Mouse (Mus musculus): ENCODE data around the gene Evl.
"Not testable (repeated sequence)": the region's sequence is repeated elsewhere in the genome, so short reads cannot be mapped to it uniquely, and the experiment has no call there.

The Evl gene

DNA sequence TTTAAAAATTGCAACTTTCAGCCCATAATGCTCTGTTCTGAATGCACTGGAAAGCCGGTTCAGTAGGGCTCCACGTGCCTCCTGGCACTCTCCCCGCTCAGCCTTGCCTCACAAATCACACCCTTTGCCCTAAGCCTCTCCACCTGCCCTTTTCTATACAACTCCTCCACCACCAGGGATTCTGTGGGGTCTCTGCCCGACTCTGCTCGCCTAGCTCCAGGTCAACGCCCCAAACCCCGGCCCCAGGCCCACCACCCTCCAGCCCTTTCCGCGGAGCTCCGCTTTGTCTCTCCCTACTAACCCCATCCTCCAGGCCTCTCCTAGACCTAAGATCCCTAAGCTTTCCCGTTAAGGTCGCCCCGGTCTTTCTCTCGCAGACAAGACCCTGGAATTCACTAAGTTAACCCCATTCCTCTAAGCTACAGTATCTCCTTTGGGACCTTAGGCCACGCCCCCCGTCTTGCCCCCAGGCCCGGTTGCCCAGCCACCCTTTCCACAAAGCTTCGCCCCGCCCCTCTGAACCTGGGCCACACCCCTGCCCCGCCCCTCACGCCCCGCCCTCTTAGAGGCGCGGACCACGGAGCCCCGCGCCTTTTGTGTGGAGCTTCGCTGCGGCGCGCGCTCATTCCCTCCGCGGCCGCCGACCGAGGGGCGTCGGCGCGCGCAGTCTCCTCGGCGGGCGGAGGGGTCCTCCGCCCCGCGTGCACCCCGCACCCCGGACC lies at the start of gene Evl:
Gene Evl (plus strand): TSS at position 601 of the 722 bp plus-strand sequence.
- in situ Hi-C loops (cut with MboI, MseI), result no loop called here

DNA sequence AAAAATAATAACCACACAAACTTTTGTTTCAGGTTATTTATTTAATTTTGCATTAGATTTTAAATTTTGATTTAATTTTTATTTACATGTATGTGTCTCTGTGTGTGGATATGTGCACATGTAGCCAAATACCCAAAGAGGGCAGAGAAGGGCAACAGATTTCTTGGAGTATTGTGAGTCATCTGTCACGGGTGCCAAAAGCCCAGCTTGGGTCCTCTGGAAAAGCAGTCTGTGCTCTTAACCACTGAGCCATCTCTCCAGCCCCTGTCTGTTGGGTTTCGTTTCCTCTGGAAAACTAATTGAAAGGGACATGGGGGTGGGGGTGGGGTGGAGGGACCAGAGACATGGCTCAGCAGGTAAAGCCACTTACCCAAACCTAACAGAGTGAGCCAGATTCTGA lies 48.7 kb upstream of the Evl start:
- in situ Hi-C loops (cut with MboI, MseI), result no loop called here

DNA sequence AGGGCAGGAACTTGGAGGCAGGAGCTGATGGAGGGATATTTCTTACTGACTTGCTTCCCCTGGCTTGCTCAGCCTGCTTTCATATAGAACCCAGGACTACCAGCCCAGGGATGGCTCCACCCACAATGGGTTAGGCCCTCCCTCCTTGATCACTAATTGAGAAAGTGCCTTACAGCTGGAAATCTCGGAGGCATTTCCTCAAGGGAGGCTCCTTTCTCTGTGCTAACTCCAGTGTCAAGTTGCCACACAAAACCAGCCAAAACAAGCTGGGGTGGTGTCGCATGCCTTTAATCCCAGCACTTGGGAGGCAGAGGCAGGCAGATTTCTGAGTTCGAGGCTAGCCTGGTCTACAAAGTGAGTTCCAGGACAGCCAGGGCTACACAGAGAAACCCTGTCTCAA lies 47.5 kb upstream of the Evl start:
- in situ Hi-C loops (cut with MboI, MseI), result not testable (repeated sequence)

DNA sequence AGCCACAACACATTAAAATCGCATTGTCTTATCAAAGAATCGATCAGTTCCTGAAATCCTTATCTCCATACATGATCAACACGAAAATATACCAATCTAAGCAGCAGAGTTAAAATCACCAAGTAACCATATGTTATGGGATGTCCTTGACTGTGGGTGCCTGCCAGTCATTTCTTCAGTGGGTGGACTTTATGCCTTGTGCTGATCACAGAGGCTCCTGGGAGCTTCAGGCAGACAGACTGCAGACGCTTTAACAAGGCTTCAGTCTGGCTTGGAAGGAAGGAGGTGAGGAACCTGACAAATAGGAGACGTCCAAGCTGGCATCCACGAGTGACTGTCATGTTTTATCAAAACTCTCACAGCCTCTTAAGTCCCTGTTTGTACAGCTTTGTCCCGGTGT lies 43.9 kb upstream of the Evl start:
- in situ Hi-C loops (cut with MboI, MseI), result no loop called here

DNA sequence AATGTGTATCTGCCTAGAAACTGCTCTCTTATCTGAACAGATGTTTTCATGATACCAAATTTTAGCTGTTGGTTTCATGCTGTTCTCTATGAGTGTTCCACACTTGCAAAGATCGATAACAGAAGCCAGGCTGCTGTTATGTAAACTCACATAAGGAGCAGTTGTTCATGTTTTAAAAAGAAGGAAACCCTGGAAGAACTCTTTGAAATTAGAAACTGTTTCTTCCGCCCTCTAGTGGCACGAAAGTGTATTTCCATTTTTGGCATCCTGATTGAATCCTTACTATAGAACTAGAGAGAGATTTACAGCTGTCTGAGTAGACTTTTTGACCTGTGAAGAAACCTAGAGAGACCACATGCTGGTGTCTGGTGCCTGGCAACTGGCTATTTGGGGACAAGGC lies 43.5 kb upstream of the Evl start:
- in situ Hi-C loops (cut with MboI, MseI), result no loop called here

DNA sequence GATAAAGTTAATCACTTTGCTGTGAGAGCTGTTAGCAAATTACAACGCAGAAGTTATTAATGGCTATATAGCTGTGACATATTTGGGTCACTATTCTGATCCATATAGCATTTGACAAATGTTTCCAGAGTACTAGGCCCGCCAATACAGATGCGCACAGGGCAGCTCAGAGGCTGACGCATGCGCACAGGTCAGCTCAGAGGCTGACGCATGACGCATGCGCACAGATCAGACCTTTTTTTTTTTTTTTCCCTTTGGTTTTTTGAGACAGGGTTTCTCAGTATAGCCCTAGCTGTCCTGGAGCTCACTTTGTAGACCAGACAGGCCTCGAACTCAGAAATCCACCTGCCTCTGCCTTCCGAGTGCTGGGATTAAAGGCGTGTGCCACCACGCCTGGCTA lies 39.1 kb upstream of the Evl start:
- in situ Hi-C loops (cut with MboI, MseI), result no loop called here

DNA sequence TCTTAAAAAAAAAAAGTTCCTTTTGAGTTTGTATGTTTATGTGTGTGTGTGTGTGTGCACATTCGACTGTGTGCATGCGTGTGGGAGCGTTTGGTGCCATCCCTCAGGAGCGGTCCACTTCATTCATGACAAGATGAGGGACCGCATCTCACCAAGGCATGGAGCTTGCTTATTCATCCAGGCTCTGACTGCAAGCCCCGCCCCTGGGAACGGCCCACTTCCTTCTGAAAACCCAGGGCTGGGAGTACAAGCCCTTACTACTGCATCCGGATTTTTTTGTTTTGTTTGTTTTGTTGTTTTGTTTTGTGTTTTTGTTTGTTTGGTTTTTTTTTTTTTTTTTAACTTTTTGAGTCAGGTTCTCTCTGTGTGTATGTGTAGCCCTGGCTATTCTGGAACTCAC lies 35.1 kb upstream of the Evl start:
- in situ Hi-C loops (cut with MboI, MseI), result no loop called here

DNA sequence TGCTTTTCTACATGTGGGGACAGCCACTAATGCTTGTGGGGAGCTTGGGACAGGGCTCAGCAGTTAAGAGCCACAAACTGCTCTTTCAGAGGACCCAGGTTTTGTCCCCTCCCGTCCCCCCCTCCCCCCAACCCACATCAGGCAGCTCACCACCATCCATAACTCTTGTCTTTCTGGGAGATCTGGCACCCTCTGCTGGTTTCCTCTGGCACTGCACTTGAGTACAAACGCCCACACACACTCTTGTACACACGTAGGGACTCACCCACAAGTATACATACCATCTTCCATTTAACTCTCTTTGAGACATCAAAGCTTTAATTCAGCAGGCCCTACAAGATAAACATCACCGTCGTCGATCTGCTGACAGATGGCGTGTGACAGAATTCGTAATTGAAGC lies 25.3 kb upstream of the Evl start:
- in situ Hi-C loops (cut with MboI, MseI), result no loop called here

DNA sequence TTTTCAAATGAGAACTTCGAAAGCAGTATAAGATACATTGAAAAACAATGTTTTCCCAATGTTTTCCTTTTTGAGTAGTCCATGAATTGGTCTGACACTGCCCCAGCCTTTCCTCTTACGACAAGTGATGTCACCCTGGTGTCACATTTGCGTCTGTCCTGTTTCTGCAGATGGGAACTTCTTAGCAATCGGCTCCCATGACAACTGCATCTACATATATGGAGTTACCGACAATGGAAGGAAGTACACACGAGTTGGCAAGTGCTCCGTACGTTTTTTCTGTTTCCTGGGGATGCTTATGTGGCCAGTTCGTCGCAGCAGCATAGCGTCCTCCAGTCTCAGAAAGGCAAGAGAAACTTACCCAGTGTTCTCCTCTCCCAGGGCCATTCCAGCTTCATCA lies 20.0 kb upstream of the Evl start:
- in situ Hi-C loops (cut with MboI, MseI), result no loop called here

DNA sequence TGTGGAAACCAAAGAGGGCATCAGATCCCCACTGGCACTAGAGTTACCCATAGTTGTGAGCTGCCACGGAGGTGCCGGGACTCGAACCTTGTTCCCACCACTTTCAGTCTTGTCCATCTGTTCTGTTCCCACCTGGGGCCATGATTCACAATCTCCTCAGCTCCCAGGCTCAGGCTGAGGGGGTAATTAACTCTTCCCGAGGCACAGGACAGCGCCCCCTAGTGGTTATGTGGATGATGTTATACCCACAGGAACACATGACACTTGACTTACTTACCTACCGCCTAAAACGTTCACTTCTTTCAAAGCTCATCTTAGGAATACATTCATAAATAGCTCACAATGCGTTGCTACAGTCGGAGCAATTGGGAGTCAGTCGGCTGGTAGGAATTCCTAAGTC lies 18.1 kb upstream of the Evl start:
- in situ Hi-C loops (cut with MboI, MseI), result no loop called here

DNA sequence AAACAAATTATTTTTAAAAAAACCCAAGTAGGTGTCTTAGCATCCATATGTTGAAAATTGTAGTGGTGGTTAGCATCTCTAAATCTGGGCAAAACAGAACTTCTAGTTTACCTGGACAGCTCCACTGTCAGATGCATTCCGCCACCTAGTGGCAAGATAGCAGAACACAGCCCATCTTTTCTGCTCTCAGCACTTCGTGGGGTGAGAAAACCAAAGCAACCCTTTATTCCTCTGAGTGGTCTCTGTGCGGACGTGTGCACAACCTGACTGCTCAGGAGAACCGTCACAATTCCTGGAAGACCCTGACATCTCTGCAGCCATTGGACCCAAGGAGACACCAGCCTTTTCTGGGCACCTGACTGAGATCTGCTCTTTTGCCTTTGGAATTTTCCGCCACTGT lies 13.4 kb upstream of the Evl start:
- in situ Hi-C loops (cut with MboI, MseI), result no loop called here

DNA sequence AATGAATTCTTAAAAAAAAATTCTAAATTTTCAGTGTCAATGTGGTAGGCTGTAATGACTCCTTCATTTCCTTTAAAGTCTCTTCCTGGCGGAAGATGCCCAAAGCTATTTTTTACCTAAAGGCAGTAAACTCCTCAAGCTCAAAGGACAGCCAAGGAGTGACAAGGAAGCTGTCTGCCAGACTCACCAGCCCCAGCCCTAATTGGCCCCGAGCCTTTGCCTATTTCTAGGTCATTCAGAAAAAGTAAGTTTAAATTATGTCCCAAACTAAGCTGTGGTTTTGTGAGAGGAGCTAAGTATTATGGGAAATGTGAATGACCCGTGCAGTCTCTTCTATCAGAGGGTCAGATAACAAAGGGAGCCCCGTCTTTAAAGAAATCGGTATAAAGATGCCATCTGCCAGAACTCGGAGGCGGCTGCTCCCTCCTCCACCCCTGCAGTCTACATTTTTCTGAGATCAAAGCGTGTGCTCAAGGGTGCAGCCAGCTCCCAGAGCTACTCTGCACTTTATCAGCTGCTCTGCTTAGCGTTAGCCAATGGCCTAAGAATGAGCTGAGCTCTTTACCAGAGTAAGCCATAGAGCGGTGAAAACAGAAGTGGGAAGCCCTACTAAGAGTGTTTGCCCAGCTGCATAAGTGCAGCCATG lies 7.9 kb upstream of the Evl start:
- in situ Hi-C loops (cut with MboI, MseI), result no loop called here

DNA sequence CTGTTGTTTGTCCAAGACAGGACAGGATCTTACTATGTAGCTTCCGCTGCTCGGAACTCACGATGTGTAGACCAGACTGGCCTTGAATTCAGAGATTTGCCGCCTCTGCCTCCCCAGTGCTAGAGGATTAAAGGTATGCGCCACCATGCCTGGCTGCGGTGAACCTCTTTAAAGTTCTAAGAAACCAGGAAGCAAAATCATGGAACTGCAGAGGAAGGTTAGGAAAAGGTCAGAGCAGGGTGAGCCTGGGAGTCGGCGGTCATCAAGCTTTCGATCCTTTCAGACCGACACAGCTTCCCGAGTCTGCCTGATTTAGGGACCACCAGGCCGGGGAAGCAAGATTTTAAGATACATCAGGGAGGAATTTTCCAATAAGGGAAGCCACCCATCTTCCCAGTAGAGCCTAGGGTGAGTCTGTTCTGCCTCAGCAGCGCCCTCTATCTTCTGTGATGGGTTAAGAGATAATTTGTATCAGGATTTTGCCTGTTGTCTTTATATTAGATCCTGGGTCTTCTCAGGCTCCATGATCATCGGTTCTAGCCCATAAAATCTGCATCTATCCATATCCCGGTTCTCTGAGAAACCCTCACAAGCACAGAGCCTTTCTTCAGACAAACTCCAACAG lies 7.2 kb upstream of the Evl start:
- in situ Hi-C loops (cut with MboI, MseI), result no loop called here

DNA sequence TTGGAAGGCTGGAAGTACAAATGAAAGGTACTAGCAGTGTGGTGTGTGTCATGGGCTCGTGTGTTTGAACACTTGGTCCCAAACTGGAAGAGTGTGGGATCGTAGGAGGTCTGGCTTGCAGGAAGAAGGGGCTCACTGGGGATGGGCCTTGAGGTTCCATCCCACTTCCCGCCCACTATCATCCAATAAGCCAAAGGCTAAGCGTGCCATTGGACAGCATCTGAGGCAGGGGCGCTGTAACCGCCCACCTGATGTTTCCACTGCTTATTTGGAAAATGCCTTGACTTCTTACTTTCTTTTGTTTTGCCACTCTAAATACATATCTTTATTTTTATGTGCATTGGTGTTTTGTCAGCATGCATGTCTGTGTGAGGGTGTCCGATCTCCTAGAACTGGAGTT lies 2.8 kb upstream of the Evl start:
- in situ Hi-C loops (cut with MboI, MseI), result no loop called here

DNA sequence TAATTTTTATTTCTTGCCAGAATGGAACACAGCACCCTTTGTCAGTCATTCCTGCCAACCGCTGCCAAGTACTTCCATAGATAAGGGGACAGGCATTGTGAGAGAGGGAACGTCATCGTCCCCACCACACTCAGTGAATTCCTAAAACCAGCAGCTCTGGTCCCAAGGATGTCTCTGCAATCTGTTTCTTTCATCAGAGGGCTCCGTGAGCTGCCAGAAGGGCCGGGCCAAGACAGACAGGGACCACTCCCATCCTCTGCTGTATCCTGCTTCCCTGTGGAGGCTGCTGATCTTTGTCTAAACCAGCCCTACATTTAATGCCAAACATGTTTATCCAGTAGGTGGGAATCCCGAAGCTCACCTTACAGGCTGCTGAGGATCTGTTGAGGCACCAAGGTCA lies 1.4 kb upstream of the Evl start:
- in situ Hi-C loops (cut with MboI, MseI), result no loop called here

DNA sequence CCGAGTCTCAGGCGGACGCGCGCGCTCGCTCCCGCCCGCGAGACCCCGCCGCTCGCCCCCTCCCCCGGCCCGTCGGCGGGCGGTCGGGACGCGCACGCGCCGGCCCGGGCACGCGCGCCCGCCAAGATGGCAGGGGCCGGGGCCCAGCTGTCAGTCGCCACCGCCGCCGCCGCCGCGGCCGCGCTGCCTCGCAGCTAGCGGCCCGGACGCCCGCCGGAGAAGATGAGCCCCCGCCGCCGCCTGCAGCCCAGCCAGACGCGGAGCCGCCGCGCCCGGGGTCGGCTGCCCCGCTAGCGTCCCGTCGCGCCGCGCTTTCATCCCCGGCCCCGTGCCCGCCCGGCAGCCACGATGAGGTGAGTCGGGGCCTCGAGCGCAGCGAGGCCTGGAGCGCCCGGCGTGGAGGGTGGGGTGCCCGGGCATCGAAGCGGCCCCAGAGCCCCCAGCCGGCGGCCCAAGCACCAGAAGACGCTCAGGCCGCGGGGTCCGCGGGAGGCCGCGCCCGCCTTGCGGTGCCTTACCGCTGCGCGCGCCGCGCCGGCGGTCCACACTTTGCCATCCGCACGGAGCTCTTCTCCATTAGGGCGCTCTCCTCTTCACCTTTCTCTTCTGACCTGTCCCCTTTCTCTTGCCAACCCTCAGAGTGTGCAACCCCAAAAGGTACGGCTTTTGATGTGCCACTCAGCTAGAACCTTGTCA lies 489 bp downstream of the Evl start:
- in situ Hi-C loops (cut with MboI, MseI), result no loop called here

DNA sequence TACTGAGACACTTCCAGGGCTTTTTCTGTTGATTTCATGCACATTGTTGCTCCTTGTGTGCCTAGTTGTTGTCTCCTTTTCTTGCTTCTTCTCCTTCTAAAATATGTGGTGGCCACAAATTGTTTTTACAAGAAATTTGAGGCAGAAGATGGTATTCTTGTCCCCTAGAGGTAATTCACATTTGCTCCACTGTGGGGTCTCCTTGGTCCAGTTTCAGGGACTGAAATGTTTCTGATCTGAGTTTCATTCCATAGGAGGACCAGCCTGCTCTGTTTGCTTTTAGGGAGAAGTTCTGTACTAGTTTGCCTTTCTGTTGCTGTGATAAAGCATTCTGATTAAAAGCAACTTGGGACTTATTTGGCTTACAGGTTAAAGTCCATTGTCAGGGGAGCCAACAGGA lies 3.7 kb downstream of the Evl start:
- in situ Hi-C loops (cut with MboI, MseI), result no loop called here

DNA sequence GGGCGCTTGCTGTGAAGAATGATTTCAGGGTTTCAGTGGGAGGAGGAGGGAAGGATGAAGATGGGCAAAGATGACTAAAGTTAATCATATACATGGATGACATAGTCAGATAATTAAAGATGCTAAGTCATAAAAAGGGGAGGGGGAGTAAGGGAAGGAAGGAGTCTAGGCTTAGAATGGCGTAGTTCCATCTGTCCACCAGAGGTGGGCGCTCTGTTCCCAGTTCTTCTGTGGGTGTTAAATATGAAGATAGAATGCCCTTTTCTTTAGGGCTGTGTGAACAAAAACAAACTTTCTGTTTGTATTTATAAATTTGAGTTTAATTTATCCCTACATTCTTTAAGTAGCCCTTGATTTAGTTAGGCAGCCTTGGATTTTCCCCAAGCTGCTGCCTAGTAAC lies 8.7 kb downstream of the Evl start:
- in situ Hi-C loops (cut with MboI, MseI), result no loop called here

DNA sequence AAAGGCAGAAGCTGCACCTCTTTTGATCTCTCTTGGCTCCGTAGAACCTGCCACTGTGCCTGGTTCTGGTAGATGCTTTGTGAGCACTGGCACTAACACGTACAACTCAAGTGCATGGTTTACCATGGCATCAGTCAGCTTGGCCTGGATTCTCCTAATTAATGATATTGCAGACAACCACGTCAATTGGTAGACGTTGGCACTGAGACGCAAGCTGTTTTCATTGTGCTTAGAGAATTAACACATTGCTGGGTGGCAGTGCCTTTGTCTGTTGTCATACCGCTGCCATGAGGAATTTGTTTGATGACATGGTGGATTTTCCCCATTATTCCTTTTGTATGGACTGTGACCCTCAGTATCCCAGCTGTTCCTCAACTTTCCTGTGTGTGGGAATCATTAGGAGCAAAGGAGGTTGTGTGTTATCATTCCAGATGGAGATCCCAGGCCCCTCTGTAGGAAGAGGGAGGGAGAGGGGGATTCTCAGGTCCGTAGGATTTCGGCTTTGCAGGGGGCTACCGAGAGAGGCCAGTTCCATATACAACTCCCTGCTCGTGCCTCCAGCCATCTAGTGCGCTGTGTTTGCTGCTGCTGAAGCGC lies 10.5 kb downstream of the Evl start:
- in situ Hi-C loops (cut with MboI, MseI), result no loop called here

DNA sequence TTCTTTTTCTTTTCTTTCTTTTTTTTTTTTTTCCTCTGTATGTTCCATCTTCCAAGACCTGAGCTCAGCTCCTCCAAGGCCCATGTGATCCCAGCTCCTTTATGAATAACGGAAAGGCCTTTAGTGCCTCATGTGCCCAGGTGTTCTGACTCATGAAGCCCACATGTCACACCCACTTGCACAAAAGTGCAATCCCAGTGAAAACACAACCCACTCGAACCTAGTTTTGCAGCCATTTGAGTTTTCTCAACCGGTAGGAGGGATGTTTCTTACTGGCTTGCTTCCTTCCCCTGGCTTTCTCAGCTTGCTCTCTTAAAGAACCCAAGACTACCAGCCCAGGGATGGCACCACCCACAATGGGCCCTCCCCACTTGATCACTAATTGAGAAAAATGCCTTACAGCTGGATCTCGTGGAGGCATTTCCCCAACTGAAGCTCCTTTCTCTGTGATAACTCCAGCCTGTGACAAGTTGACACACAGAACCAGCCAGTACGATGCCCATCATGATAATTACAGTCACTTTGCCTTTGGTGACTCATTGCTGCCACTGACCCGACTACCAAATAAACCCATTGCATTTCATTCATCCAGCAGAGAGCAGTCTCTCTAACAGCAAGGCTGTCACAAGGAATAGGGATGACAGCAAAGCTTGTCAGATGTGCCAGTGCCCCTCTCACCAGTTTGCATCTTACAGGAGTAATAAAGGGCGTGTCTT lies 24.8 kb downstream of the Evl start:
- in situ Hi-C loops (cut with MboI, MseI), result no loop called here

DNA sequence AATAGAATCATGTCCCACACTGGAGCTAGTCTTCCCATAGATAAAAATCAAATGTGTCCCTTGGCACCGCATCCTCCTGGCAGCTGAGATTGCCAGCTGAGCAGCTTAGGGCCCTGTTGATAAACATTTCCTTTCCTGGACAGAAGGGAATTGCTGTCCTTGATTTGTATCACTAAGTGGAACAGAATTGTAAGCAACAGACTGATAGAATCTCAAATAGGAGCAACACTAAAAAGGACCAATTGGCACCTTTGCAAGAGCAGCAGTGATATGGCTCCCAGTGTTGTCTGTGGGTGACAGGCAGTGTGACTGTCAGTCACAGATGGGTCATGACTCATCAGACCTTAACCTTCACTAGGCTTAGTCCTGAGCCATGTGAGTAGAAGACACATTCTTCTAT lies 29.3 kb downstream of the Evl start:
- in situ Hi-C loops (cut with MboI, MseI), result no loop called here

DNA sequence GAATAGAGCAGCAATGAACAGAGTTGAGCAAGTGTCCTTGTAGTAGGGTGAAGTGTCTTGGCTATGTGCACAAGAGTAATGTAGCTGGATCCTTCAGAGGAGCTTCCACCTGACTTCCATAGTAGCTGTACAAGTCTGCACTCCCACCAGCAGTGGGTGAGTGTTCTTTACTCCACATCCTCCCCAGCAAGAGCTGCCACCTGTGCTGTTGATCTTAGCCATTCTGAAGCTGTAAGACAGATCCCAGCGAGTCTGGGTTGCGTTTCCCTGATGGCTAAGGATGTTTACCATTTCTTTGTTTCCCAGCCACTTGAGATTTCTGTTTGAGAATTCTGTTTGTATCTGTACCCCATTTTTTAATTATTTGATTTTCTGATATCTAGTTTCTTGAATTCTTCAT lies 35.6 kb downstream of the Evl start:
- in situ Hi-C loops (cut with MboI, MseI), result no loop called here
